Mouse (Mus musculus): ENCODE results near the gene Fancf.

Gene Fancf

DNA sequence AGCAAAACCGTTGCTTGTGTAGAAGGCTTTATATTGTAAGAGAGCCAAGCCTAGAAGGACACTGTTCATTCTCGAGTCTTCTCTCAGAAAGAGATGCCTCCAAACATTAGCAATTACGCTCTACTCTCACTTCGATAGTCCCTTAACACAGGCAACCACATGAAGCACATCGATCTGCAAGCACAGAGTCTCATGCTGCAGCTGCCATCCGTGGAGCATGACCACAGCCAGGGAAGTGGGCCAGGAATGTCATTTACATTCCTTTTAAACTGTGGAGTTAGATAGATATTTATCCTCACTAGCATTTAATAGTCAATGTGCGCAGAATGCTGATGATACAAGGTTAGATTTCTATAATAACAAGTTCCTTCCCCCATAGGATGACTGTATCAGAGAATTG is 21.6 kb downstream of the Fancf start:
- no peak for DNase-seq (ENCODE audit: low spot score)

DNA sequence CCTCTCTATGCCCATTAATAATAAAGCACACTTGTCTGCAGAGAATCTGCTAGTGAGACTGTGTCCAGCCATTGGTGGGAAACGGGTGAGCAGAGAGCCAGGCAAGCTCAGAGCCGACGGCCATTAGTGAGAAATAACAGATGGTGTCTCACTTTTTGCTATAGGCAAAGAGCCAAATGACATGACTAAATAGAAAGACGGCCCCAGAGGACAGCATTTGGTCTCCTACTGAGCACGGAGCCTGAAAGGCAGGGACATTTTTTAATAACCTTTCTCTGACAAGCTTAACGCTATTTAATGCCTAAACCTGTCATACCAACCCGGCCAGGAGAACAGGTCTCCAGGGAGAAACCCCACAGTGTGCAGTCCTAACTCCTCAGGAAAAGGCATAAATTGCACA is 30.1 kb downstream of the Fancf start:
- DNase-seq (ENCODE audit: low spot score): no peak

DNA sequence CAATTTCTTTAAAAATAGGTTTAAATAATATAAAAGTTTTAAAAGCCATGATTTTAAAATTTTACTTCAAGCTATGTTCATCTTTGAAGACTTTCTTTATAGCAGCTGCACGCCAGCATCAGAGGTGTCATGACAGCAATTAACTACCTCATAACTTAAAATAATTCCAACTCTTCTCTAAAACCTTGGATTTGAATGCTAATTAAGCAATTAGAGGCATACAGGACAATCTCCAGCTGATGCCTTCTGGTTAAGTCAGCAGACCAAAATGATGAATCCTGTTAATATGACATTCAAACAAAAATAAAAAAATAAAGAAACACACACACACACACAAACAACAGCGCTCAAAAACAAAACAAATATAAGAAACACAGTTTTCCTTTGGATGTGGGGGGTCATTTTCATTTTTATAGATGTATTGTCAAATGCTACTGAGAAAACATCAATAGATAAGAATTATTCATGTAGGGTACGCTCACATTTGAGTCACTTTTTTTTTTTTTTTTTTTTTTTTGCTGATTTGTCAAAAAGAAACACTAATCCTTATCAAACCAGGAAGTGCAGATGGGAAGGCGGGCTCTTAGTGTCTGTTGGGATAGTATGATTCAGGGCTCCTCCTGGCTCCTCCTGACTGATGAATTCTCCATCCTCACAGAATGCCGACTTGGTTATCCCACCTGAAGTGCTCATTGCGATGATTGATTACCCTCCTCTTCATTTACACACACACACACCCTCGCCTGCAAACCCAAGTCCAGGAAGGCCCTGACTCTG is 38.3 kb downstream of the Fancf start:
- no peak for DNase-seq (ENCODE audit: low spot score)

DNA sequence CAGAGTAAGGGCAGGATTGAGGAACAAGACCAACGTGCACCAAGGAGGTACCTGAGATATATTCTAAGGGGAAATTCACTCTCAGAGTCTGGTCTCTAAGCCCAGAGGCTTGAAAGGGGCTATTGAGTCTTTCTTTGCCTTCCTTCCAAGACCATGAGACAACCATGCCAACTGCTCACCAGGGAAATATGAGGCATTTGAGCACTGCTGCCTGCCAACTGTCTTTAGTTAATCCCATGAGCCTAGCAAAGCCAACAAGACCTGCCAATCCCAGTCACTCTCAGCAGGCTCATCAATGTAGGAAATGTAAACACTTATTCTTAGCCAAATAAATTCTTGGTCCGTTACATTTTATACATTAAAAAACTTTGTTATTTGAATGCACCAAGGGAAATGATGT is 40.6 kb downstream of the Fancf start:
- DNase-seq (ENCODE audit: low spot score): no peak

DNA sequence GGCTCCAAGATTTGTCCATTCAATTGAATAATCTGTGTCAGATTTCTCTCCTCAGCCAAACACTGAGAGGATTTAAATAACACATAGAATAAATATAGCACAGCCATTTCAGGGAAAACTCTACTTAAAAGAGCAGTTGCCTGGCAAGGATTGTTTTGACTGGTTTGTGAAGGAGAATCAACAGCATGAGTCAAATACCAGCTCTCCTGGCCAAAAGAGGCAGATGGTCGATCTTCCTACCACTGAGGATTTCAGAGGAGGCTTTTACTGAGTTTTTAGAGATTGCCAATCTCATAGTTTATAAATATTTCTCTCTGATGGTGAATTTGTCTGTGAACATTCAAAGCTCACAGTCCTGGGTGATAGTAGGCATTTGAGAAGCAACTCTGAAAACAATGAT is 42.2 kb downstream of the Fancf start:
- DNase-seq (ENCODE audit: low spot score): no peak

DNA sequence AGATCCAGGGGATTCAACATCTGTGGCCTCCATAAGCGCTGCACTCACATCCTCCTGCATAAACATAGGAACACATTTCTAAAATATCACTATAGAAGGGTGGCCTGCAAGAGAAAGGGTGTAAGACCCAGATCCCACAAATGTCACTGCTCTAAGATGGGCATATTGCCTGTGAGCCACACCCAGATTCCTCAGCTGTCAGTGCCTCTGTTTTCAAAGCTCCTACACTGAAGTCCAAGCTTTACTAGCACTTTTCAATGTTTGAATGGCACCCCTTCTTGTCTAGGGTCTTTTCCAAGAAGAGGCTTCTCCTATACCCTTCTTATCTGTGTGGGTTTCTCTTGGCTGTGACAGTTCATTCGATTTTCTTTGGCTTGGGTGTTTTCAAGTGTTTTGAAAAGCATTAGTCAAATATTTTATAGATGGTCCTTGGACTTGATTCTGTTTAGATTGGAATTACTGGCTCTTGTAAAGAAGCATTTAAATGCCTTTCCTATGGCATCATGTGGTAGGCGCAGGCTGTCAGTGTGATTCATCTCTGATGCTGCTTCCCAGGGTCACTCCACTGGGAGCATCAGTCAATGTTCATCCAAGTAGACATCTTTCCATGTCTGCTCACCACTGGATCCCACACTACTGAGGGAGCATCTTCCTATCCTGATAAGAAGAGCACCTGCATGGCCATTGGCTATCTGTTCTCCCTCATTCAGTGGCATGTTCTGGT is 43.7 kb downstream of the Fancf start:
- DNase-seq (ENCODE audit: low spot score): no peak

DNA sequence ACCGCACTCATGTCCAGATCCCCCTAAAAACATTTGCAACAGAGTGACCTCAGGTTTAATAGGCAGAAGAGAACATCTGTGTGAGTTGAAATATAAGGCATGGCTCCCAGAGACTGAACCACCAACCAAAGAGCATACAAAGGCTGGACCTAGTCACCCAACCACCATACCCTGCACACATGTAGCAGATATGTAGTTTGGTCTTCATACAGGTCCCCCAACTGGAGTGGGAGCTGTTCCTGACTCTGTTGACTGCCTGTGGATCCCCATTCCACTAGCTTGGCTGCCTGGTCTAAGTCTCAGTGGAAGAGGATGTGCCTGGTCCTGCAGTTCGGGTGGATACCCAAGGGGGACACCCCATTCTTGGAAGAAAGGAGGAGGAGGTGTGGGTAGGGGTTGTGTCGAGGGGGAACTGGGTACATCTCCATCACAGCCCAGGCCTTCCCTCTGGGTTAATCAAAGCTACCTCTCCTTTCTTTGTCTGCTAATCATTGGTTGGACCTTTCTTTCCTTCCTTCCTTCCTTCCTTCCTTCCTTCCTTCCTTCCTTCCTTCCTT is 45.7 kb downstream of the Fancf start:
- no peak for DNase-seq (ENCODE audit: low spot score)

DNA sequence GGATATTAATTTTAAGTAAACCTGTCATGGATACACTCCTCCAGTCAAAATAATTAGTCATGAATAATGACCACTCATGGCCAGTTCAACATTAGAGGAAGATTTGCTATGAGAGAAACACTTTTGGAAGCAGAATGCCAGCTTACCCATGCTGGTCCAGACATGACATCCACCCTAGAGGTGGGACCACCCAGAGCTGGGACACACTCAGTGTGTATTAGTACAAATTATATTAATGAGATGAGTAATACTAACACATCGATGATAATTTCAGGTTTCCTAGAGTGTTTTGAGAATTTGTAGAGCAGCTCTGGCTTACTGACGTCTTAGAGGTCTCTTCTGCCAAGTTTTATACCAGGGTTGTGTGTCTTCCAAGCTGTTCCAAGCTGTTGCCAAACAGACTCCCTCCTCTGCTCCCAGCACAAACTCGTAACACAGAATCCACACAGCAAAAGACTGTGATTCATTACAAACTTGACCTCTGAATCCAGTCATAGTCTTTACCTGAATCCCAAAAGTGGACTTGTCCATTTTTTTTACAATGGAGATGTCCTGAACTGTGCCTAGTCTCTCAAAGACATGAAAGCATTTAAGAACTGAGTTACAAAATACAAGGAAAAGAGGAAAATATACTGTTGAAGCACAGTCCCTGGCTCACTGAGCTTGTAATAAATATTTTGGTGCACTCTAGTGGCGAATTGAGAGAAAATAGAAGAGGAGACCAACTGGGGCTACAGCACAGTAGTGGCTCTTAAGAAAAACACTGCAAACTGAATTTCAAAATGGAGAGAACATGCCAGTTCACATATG is 46.4 kb downstream of the Fancf start:
- no peak for DNase-seq (ENCODE audit: low spot score)
